Mouse (Mus musculus) thymus, adult 2 months (tissue): ENCODE results near the gene Chrm3. TPM values are rescaled to one million over a fixed set of nuclear protein-coding genes. Genes with fewer than 3 reads are reported as not detected.
"Not testable (repeated sequence)": the region's sequence is repeated elsewhere in the genome, so short reads cannot be mapped to it uniquely, and the experiment has no call there.

ENCODE experiments used
- DNase-seq: peaks from one replicate; pipeline ENCODE4 v3.0.0; 2021
- H3K27ac ChIP-seq: fragments of 200-500 bp; 2 replicates; pipeline ENCODE4 v1.5.1; 2012; ENCODE audit warnings: low read length, control low read depth; ENCODE audit not compliant: control insufficient read depth, insufficient read depth
- H3K27me3 ChIP-seq: fragments of 200-500 bp; 2 replicates; pipeline ENCODE4 v1.6.1; 2012; ENCODE audit warnings: mild to moderate bottlenecking, low read length, moderate library complexity, mixed read lengths; ENCODE audit not compliant: control insufficient read depth, insufficient read depth
- H3K36me3 ChIP-seq: fragments of 200-500 bp; 2 replicates; pipeline ENCODE4 v1.6.1; 2012; ENCODE audit warnings: mild to moderate bottlenecking, low read length, moderate library complexity; ENCODE audit not compliant: control insufficient read depth, insufficient read depth
- H3K4me1 ChIP-seq: fragments of 200-500 bp; replicated peaks from 2 replicates; pipeline ENCODE4 v1.6.1; 2012; ENCODE audit warnings: low read length; ENCODE audit not compliant: control insufficient read depth, insufficient read depth
- H3K4me3 ChIP-seq: fragments of 200-500 bp; 2 replicates; pipeline ENCODE4 v1.5.1; 2012; ENCODE audit warnings: mild to moderate bottlenecking, low read length, control low read depth, moderate library complexity; ENCODE audit not compliant: control insufficient read depth, insufficient read depth
- CTCF ChIP-seq: fragments of 200-500 bp; IDR thresholded peaks from 2 replicates; pipeline ENCODE4 v1.5.1; 2012; ENCODE audit warnings: mild to moderate bottlenecking, control low read depth, low read length, moderate library complexity, borderline replicate concordance; ENCODE audit not compliant: control insufficient read depth, poor library complexity, insufficient read depth; ENCODE audit errors: extremely low read depth
- POLR2A ChIP-seq: fragments of 200-500 bp; IDR thresholded peaks from 2 replicates; pipeline ENCODE4 v1.6.1; 2012; ENCODE audit warnings: mild to moderate bottlenecking, low read length, control low read depth, moderate library complexity; ENCODE audit not compliant: control insufficient read depth, poor library complexity, insufficient read depth; ENCODE audit errors: extremely low read depth
- WGBS: fragments of 180-500 bp; shearing (Covaris S2); methylation state at CpG from one replicate; pipeline ENCODE4 v1.1.7; 2018; 5-methylcytosine and 5-hydroxymethylcytosine counted together
- polyA plus RNA-seq: library from polyadenylated mRNA; depleted of rRNA; stranded (reverse); fragments of >200 nt; gene quantifications from 2 replicates; pipeline ENCODE4 v1.2.3, GENCODE M21; 2012

Gene Chrm3
- polyA plus RNA-seq, 1 experiment = 0.28 TPM

DNA sequence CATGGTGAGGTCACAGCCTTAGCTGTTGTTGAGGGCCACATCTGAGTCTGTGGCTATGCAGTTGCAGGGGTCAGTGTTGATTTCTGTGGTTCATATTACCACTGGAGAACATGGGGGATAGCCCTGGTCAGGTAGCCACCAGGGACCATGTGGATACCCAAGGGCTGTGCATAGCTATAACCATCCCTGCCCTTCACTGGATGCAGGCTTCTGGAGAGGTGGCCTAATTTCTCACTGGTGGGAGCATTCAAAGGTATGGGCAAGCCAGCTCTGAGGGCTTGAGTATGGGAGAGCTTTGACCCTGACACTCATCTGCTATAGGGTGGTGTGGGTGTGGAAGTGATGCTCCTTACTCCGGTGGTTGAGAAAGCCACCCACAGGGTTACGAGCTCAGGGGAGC is 494.5 kb downstream of the Chrm3 start:
- Histone ChIP-seq H3K36me3 (no peaks in the 10 kb centered on the region), H3K4me1 (no peaks in the 10 kb centered on the region), H3K4me3 (no peak overlapping the region), H3K27ac (no peak overlapping the region), H3K27me3 (no peaks in the 10 kb centered on the region)
- WGBS = 96% methylated on average over 2 of the region's 2 CpGs
- no peak for TF ChIP-seq POLR2A
- TF ChIP-seq CTCF = no peak
- DNase-seq = no peak

DNA sequence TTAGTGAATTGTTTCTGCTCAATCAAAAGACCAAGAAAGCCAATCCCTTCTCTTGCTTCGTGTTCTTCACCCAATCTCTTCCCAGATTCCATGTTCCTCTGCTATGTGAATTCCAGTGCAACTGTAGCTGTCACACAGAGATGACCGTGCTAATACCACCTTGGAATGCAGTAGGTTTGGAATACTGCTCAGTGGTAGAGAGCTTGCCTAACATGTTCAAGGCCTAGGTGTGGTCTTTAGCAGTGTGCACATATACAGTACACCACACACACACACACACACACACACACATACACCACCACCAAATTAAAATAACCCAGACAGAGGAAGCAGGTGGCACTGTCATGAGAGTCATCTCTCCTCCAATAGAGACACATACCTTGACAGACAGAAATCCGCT is 513.1 kb downstream of the Chrm3 start:
- Histone ChIP-seq H3K4me1 (no peaks in the 10 kb centered on the region), H3K36me3 (no peaks in the 10 kb centered on the region), H3K27ac (no peak overlapping the region), H3K4me3 (no peak overlapping the region), H3K27me3 (no peaks in the 10 kb centered on the region)
- no peak for DNase-seq
- no peak for TF ChIP-seq CTCF
- TF ChIP-seq POLR2A = no peak
- 84% methylated on average over 3 of the region's 3 CpGs for WGBS

DNA sequence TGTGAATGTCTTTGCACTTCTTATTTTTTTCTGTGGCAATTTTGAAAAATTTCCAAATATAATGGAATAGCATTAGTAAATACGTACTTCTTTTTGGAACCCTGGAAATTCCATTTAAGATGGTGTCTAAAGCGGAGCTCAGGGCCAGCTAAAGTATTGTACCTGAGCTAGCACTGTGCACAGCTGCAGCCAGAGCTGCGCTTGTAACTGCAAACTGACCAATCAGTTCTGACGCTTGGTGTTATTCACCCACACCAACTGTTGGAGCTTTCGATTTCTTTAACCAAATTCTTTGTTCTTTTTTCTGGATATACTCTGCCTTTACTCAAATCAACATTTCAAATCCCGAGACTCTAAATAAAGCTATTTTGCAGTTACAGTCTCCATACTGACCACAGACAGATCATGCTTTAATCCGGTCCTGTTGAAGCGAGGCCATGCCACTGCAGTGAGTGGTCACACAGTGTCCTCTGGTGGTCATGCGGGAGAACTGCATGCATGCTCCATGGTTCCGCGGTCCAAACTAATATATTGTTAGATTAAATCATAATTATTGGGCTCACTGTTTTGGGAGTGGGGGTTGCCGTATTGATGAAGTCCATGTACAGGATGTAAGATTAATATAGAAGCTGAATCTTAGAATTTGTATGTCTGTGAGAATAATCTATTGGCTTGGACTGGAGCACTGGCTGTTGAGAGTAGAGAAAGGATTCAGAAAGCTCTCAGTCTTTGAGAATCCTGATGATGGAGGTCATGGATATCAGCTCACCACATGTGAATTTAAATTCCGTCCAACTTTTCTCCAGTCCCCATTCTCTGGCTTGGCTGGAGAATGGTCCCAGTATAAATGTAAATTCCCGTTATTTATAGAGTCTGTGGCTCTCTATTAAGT is 513.9 kb downstream of the Chrm3 start:
- DNase-seq = peak; percentile 53
- Histone ChIP-seq H3K4me1 (no peaks in the 10 kb centered on the region), H3K36me3 (no peaks in the 10 kb centered on the region), H3K4me3 (no peak overlapping the region), H3K27ac (no peak overlapping the region), H3K27me3 (no peaks in the 10 kb centered on the region)
- WGBS = 41% methylated on average over 14 of the region's 14 CpGs
- TF ChIP-seq POLR2A (no peak), CTCF (peak; percentile 89)

DNA sequence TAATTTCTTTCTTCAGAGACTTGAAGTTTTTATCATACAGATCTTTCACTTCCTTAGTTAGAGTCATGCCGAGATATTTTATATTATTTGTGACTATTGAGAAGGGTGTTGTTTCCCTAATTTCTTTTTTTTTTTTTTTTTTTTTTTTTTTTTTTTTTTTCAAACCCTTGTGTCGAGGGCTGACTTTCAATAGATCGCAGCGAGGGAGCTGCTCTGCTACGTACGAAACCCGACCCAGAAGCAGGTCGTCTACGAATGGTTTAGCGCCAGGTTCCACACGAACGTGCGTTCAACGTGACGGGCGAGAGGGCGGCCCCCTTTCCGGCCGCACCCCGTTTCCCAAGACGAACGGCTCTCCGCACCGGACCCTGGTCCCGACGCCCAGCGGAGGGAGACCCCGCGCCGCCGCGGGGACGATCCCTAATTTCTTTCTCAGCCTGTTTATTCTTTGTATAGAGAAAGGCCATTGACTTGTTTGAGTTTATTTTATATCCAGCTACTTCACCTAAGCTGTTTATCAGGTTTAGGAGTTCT is 526.4 kb downstream of the Chrm3 start:
- H3K27ac ChIP-seq, H3K27me3 ChIP-seq, H3K4me3 ChIP-seq, H3K36me3 ChIP-seq, H3K4me1 ChIP-seq: not testable (repeated sequence)
- peak; percentile 50 for DNase-seq
- 75% methylated on average over 33 of the region's 33 CpGs for WGBS

GRCm38 (mm10) chr13:9826227-9826626 is 534.4 kb downstream of the Chrm3 start:
- H3K4me3 ChIP-seq = no peak overlapping the region
- no peak overlapping the region for H3K27ac ChIP-seq
- DNase-seq = peak; percentile 56
- no peaks in the 10 kb centered on the region for H3K27me3 ChIP-seq
- no peaks in the 10 kb centered on the region for H3K4me1 ChIP-seq
- WGBS = 82% methylated on average over 5 of the region's 5 CpGs
- H3K36me3 ChIP-seq = no peaks in the 10 kb centered on the region
- no peak for TF ChIP-seq CTCF
